ENCODE assay signal across 9 mouse cellular contexts in the genomic region with DNA sequence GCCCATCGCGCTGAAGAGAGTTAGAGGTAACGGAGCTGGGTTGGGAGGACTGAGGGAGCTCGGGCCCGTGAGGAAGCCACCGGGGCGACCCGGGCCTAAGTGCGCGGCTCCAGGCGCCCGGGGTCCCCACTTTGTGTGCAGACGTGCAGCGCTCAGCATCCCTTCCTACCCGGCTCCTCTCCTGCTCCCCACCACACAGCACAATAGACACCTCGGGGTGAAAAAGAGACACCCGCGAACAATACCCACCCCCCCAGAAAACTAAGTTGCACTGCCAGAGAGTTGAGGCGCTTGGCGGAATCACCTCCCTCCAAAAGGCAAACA. TPM values are rescaled to one million over a fixed set of nuclear protein-coding genes. Genes with fewer than 3 reads are reported as not detected.
DNase-seq lines count a peak whose midpoint lies in the region; ATAC-seq and TF ChIP-seq lines count a peak whose summit lies in the region.
"Had no signal": no experiment of that assay in that cellular context is flagged by ENCODE, and none has a peak within 500 bp of the region (broad histone marks: within the 10 kb centered on the region; RNA-seq: fewer than 3 reads in every experiment).

No protein-coding gene starts in this region.

- WGBS in heart, embryonic 16.5 days: 4% methylated on average over 20 of the region's 20 CpGs
- under 1% methylated on average over 20 of the region's 20 CpGs for WGBS in forebrain, postnatal 0 days
- 4% methylated on average over 20 of the region's 20 CpGs for WGBS in liver, embryonic 16.5 days (ENCODE audit: insufficient replicate concordance)

- H3K9me3 ChIP-seq in heart, embryonic 16.5 days (replicated peaks; ENCODE audit: control insufficient read depth, low read length): no peaks in the 10 kb centered on the region
- no peaks in the 10 kb centered on the region for H3K9me3 ChIP-seq in ES-E14 (ENCODE audit: control insufficient read depth, insufficient read depth, low read depth, low read length)
- no peaks in the 10 kb centered on the region for H3K9me3 ChIP-seq in forebrain, postnatal 0 days (ENCODE audit: low read length)
- no peaks in the 10 kb centered on the region for H3K9me3 ChIP-seq in liver, embryonic 16.5 days (replicated peaks; ENCODE audit: control insufficient read depth, low read length)

- H3K9ac ChIP-seq in heart, embryonic 16.5 days (ENCODE audit: low read length): peak overlapping the region; percentile 86
- peak overlapping the region; percentile 78 for H3K9ac ChIP-seq in ES-E14 (ENCODE audit: insufficient read depth, low read depth, low read length, poor library complexity, severe bottlenecking)
- peak overlapping the region; percentile 85 for H3K9ac ChIP-seq in forebrain, postnatal 0 days
- H3K9ac ChIP-seq in liver, embryonic 16.5 days (ENCODE audit: low read depth, low read length): peak overlapping the region; percentile 19

- H3K27ac ChIP-seq in heart, embryonic 16.5 days (ENCODE audit: low read length): peak overlapping the region; percentile 76
- H3K27ac ChIP-seq in ES-E14 (ENCODE audit: insufficient read depth, low read depth, low read length, poor library complexity, severe bottlenecking): no peak overlapping the region
- H3K27ac ChIP-seq in forebrain, postnatal 0 days (ENCODE audit: low read depth, low read length): peak overlapping the region; percentile 92
- H3K27ac ChIP-seq in liver, embryonic 16.5 days (ENCODE audit: low read length): no peak overlapping the region
- H3K27ac ChIP-seq: macrophage had no signal

- H3K4me3 ChIP-seq in heart, embryonic 16.5 days (ENCODE audit: low read length): peak overlapping the region; percentile 81
- H3K4me3 ChIP-seq in ES-E14 (ENCODE audit: insufficient read depth in 1 of 2, low read depth in 1 of 2, low read length in 2 of 2, poor library complexity in 1 of 2, severe bottlenecking in 1 of 2): peak overlapping the region; percentile 78 to 82
- H3K4me3 ChIP-seq in forebrain, postnatal 0 days (ENCODE audit: low read depth, low read length): peak overlapping the region; percentile 75
- H3K4me3 ChIP-seq in liver, embryonic 16.5 days (ENCODE audit: low read depth, low read length): peak overlapping the region; percentile 54

- intact Hi-C loops in heart, postnatal 25 days (cut with DNase I): no loop called here

- no peak for DNase-seq in heart, postnatal 25 days (ENCODE audit: low spot score)
- DNase-seq in ES-E14 (ENCODE audit: low read depth, low spot score): no peak
- DNase-seq in forebrain, postnatal 0 days: peak; percentile 63
- no peak for DNase-seq in urinary bladder, adult 2 months (ENCODE audit: low spot score)
- DNase-seq in gastrocnemius, postnatal 10 days: no peak
- DNase-seq in kidney, postnatal 36 days: no peak

- H3K27me3 ChIP-seq in heart, embryonic 16.5 days (ENCODE audit: control insufficient read depth, insufficient read depth, low read length): peaks cover 7% of the 10 kb centered on the region
- H3K27me3 ChIP-seq in forebrain, postnatal 0 days (ENCODE audit: insufficient read depth, low read length): no peaks in the 10 kb centered on the region
- H3K27me3 ChIP-seq in liver, embryonic 16.5 days (ENCODE audit: control insufficient read depth, insufficient read depth, low read depth, low read length): peaks cover 43% of the 10 kb centered on the region

- no peak for TF ChIP-seq CTCF in forebrain, postnatal 0 days (IDR thresholded peaks at IDR 0.05; ENCODE audit: low read depth)

- H3K4me1 ChIP-seq in heart, embryonic 16.5 days (ENCODE audit: control insufficient read depth, insufficient read depth, low read length): no peaks in the 10 kb centered on the region; the same call in 1 of the 2 replicates
- H3K4me1 ChIP-seq in ES-E14 (ENCODE audit: control insufficient read depth in 2 of 2, insufficient read depth in 2 of 2, low read length in 2 of 2, poor library complexity in 1 of 2): peaks cover 0 to 1% of the 10 kb centered on the region in 2 experiments; a peak in 1 of 4 replicates
- peaks cover 15% of the 10 kb centered on the region; the same call in 1 of the 2 replicates for H3K4me1 ChIP-seq in forebrain, postnatal 0 days (ENCODE audit: insufficient read depth)
- no peaks in the 10 kb centered on the region for H3K4me1 ChIP-seq in liver, embryonic 16.5 days (ENCODE audit: control insufficient read depth, low read depth, low read length)

- peak overlapping the region; percentile 92 for H3K4me2 ChIP-seq in heart, embryonic 16.5 days (ENCODE audit: low read depth, low read length)
- peak overlapping the region; percentile 96 for H3K4me2 ChIP-seq in forebrain, postnatal 0 days (ENCODE audit: low read depth)
- peak overlapping the region; percentile 61 for H3K4me2 ChIP-seq in liver, embryonic 16.5 days (ENCODE audit: low read depth, low read length)

- in situ Hi-C loops in ES-E14 (cut with MboI; ENCODE audit: low sequenced_read_pairs in 2 of 2, unreplicated experiment in 2 of 2): no loop called here

- no peaks in the 10 kb centered on the region for H3K36me3 ChIP-seq in heart, embryonic 16.5 days (ENCODE audit: control insufficient read depth, insufficient read depth)
- no peaks in the 10 kb centered on the region for H3K36me3 ChIP-seq in ES-E14 (ENCODE audit: control insufficient read depth, insufficient read depth, low read length, poor library complexity, severe bottlenecking)
- no peaks in the 10 kb centered on the region for H3K36me3 ChIP-seq in forebrain, postnatal 0 days (ENCODE audit: insufficient read depth)
- no peaks in the 10 kb centered on the region for H3K36me3 ChIP-seq in liver, embryonic 16.5 days (ENCODE audit: control insufficient read depth, insufficient read depth)

- peak; percentile 70 for ATAC-seq in heart, embryonic 16.5 days (replicated peaks; ENCODE audit: extremely low read depth, insufficient read depth, low FRiP score)
- peak; percentile 62 for ATAC-seq in forebrain, postnatal 0 days
- ATAC-seq in liver, embryonic 16.5 days (ENCODE audit: low read depth): no peak

TF ChIP-seq in ES-E14, 5 proteins besides CTCF, POLR2A, EP300 and RAD21:
- TF ChIP-seq CHD2 (IDR thresholded peaks at IDR 0.05; ENCODE audit: low read depth, low read length) (no peak), ZNF384 (IDR thresholded peaks at IDR 0.05; ENCODE audit: low read depth, low read length) (no peak), MAFK (IDR thresholded peaks at IDR 0.05; ENCODE audit: insufficient read depth, low read depth, low read length) (no peak), HCFC1 (IDR thresholded peaks at IDR 0.05; ENCODE audit: borderline replicate concordance, insufficient read depth, low read length) (no peak), ZC3H11A (IDR thresholded peaks at IDR 0.05; ENCODE audit: borderline replicate concordance, low read depth, low read length) (no peak)

RNA-seq across cellular contexts. Expression of gene Pygo1, which starts 0.5 kb away (rescaled TPM):
- polyA plus RNA-seq in heart, embryonic 16.5 days (2015; fragmentation: Nextera tagmentation; extraction: Ambion mirVana): 1.9 TPM in 2 replicates
- total RNA-seq in heart, postnatal 25 days (2021): 10 to 100 TPM in 1 of 2 experiments, 1 to 10 TPM in 1; 10.0 to 10.9 TPM
- 0.42 and 0.58 TPM in 2 replicates for total RNA-seq in ES-E14 (2012; rRNA removed)
- 34.6 and 41.7 TPM in 2 replicates for total RNA-seq in forebrain, postnatal 0 days (2014; rRNA removed)
- 5.7 and 9.6 TPM in 2 replicates for polyA plus RNA-seq in forebrain, postnatal 0 days (2015; fragmentation: Nextera tagmentation; extraction: Ambion mirVana)
- polyA plus RNA-seq in liver, embryonic 16.5 days (2015; fragmentation: Nextera tagmentation; extraction: Ambion mirVana): 0.08 TPM in 2 replicates
- 1.8 and 2.7 TPM in 2 replicates for polyA plus RNA-seq in urinary bladder, adult 2 months (2012; rRNA removed)
- 1 to 10 TPM; 5.0 to 5.3 TPM for total RNA-seq in gastrocnemius, postnatal 10 days (2021)
- polyA plus RNA-seq: macrophage had no signal

RNA-seq across cellular contexts. Expression of gene Dyx1c1, which starts 32.7 kb away (rescaled TPM):
- 0.45 and 0.84 TPM in 2 replicates for polyA plus RNA-seq in heart, embryonic 16.5 days (2015; fragmentation: Nextera tagmentation; extraction: Ambion mirVana)
- total RNA-seq in heart, postnatal 25 days (2021): under 1 TPM; 0.36 to 0.62 TPM
- total RNA-seq in ES-E14 (2012; rRNA removed): 1.2 and 1.4 TPM in 2 replicates
- total RNA-seq in forebrain, postnatal 0 days (2014; rRNA removed): 1.0 and 2.9 TPM in 2 replicates
- polyA plus RNA-seq in forebrain, postnatal 0 days (2015; fragmentation: Nextera tagmentation; extraction: Ambion mirVana): 2.6 and 3.2 TPM in 2 replicates
- 0.05 and 0.06 TPM in 2 replicates for polyA plus RNA-seq in liver, embryonic 16.5 days (2015; fragmentation: Nextera tagmentation; extraction: Ambion mirVana)
- 1.3 TPM in 2 replicates for polyA plus RNA-seq in urinary bladder, adult 2 months (2012; rRNA removed)
- total RNA-seq in gastrocnemius, postnatal 10 days (2021): under 1 TPM; 0.47 to 0.59 TPM

RNA-seq across cellular contexts. Expression of gene Gm44503, which starts 32.8 kb away (rescaled TPM):
- not detected in 2 replicates for polyA plus RNA-seq in heart, embryonic 16.5 days (2015; fragmentation: Nextera tagmentation; extraction: Ambion mirVana)
- under 1 TPM in 1 of 2 experiments, not detected in 1; 0.56 TPM for total RNA-seq in heart, postnatal 25 days (2021)
- 0.04 TPM in 1 of 2 replicates, not detected in the other for total RNA-seq in ES-E14 (2012; rRNA removed)
- 0.10 TPM in 1 of 2 replicates, not detected in the other for total RNA-seq in forebrain, postnatal 0 days (2014; rRNA removed)
- not detected in 2 replicates for polyA plus RNA-seq in forebrain, postnatal 0 days (2015; fragmentation: Nextera tagmentation; extraction: Ambion mirVana)
- polyA plus RNA-seq in liver, embryonic 16.5 days (2015; fragmentation: Nextera tagmentation; extraction: Ambion mirVana): not detected in 2 replicates
- 0.03 TPM in 2 replicates for polyA plus RNA-seq in urinary bladder, adult 2 months (2012; rRNA removed)
- not detected for total RNA-seq in gastrocnemius, postnatal 10 days (2021)
- polyA plus RNA-seq: macrophage had no signal

RNA-seq across cellular contexts. Expression of gene Ccpg1os, which starts 59.3 kb away (rescaled TPM):
- polyA plus RNA-seq in heart, embryonic 16.5 days (2015; fragmentation: Nextera tagmentation; extraction: Ambion mirVana): 16.2 and 16.4 TPM in 2 replicates
- 1 to 10 TPM; 6.9 to 7.8 TPM for total RNA-seq in heart, postnatal 25 days (2021)
- 5.1 and 7.1 TPM in 2 replicates for total RNA-seq in ES-E14 (2012; rRNA removed)
- total RNA-seq in forebrain, postnatal 0 days (2014; rRNA removed): 24.7 and 26.8 TPM in 2 replicates
- polyA plus RNA-seq in forebrain, postnatal 0 days (2015; fragmentation: Nextera tagmentation; extraction: Ambion mirVana): 18.8 and 22.7 TPM in 2 replicates
- 2.2 and 2.5 TPM in 2 replicates for polyA plus RNA-seq in liver, embryonic 16.5 days (2015; fragmentation: Nextera tagmentation; extraction: Ambion mirVana)
- polyA plus RNA-seq in urinary bladder, adult 2 months (2012; rRNA removed): 29.4 TPM in 2 replicates
- 1 to 10 TPM; 5.1 to 5.2 TPM for total RNA-seq in gastrocnemius, postnatal 10 days (2021)

RNA-seq across cellular contexts. Expression of gene Ccpg1, which starts 59.3 kb away (rescaled TPM):
- 30.0 and 35.8 TPM in 2 replicates for polyA plus RNA-seq in heart, embryonic 16.5 days (2015; fragmentation: Nextera tagmentation; extraction: Ambion mirVana)
- 10 to 100 TPM; 72.3 to 82.8 TPM for total RNA-seq in heart, postnatal 25 days (2021)
- total RNA-seq in ES-E14 (2012; rRNA removed): 31.3 and 45.2 TPM in 2 replicates
- 31.0 and 31.9 TPM in 2 replicates for total RNA-seq in forebrain, postnatal 0 days (2014; rRNA removed)
- 29.8 and 42.5 TPM in 2 replicates for polyA plus RNA-seq in forebrain, postnatal 0 days (2015; fragmentation: Nextera tagmentation; extraction: Ambion mirVana)
- polyA plus RNA-seq in liver, embryonic 16.5 days (2015; fragmentation: Nextera tagmentation; extraction: Ambion mirVana): 11.3 and 13.3 TPM in 2 replicates
- polyA plus RNA-seq in urinary bladder, adult 2 months (2012; rRNA removed): 25.9 and 49.0 TPM in 2 replicates
- 10 to 100 TPM; 30.0 to 36.4 TPM for total RNA-seq in gastrocnemius, postnatal 10 days (2021)

Comparison
In these comparisons a context has a peak if more than half of its experiments do, and no peak if none do; other contexts are left out.
1. H3K27ac ChIP-seq: peak in heart, embryonic 16.5 days (single experiment) and forebrain, postnatal 0 days (single experiment); none in ES-E14 (single experiment) and liver, embryonic 16.5 days (single experiment).
2. H3K9ac ChIP-seq: peak in every context shown above with its lines; median percentile 86 in heart, embryonic 16.5 days; 85 in forebrain, postnatal 0 days; 78 in ES-E14; 19 in liver, embryonic 16.5 days.
3. Peak in every context shown above with its lines, with median percentiles within 50 percentile points of each other: H3K4me2 ChIP-seq and H3K4me3 ChIP-seq.